Mouse (Mus musculus): ENCODE measurements at regions not wholly inside any gene's neighbourhood (a gene's known extent, or its start where the extent isn't known, plus 50 kb on each side); places are given as distances from the start of the nearest gene placed in this dataset.

DNA sequence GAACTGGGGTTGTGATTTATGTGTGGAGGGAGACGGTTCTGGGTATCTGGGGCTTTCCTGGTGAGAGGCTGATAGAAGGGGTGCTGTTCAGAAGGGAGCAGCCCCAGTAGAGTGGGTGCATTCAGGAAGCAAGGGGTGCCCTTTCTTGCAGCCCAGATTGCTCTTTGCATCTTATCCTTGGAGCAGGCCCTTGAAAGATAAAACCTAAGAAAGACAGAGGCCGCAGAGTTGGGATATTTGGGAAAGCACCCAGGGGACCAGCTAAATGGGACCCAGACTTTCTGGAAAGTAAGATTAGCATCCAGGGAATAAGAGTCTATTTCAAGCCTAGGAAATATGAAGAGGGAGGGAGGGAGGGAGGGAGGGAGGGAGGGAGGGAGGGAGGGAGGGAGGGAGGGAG is 512.2 kb upstream of the Mki67 start:
- no peak overlapping the region for H3K9ac ChIP-seq
- 0 out of 2 replicates have a peak, but pooled peaks cover under 1% of the 10 kb centered on the region for H3K27me3 ChIP-seq (replicated peaks)
- 87% methylated on average over 2 of the region's 2 CpGs for WGBS

DNA sequence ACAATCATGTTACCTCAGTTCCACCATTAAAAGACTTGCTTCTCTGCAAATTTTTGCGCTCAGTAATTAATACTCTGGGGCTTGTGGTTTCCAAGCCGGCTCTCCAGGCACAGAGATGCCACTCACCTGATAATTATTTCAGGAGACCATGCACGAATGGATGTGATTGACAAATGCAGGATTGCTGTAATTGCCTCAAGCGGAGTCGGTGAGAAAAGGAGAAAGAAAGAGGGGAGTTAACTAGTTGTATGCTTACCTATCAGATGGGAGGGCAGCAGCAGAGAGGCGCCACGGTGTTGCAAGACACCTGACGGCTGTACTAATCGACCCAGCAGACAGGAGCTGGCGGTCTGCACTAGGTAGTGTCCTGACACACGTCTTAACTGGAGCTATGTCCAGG is 513.4 kb upstream of the Mki67 start:
- no peak overlapping the region for H3K4me2 ChIP-seq
- H3K27ac ChIP-seq: peak overlapping the region; percentile 53
- no peaks in the 10 kb centered on the region for H3K27me3 ChIP-seq (replicated peaks)
- H3K36me3 ChIP-seq (replicated peaks): no peaks in the 10 kb centered on the region
- ATAC-seq (replicated peaks): peak; percentile 74
- no peak overlapping the region for H3K9ac ChIP-seq
- H3K9me3 ChIP-seq: no peaks in the 10 kb centered on the region
- peaks cover 12% of the 10 kb centered on the region for H3K4me1 ChIP-seq
- no peak overlapping the region for H3K4me3 ChIP-seq
- WGBS: 33% methylated on average over 11 of the region's 11 CpGs

More for the DNA sequence above, 512.2 kb upstream of the Mki67 start:
- ATAC-seq (replicated peaks): no peak
- H3K27ac ChIP-seq: no peak overlapping the region
- H3K4me2 ChIP-seq: no peak overlapping the region
- H3K9me3 ChIP-seq: no peaks in the 10 kb centered on the region
- no peaks in the 10 kb centered on the region for H3K36me3 ChIP-seq (replicated peaks)
- H3K4me3 ChIP-seq: no peak overlapping the region
- H3K4me1 ChIP-seq: peaks cover 12% of the 10 kb centered on the region

DNA sequence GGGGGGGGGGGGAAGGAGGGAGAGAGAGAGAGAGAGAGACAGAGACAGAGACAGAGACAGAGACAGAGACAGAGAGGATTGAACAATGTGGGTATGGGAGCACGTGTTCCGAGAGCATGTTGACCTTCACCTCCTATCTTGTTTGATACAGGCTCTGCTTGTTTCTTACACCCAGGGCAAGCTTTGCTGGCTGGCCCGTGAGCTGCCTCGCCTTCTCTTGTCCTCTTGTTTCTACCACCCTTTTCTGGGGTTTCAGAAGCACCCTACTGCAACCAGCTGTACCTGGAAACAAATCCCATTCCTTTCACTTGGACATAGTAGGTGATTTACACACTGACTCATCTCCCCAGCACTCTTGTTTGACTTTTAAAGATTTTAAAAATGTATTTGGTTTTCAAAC is 516.0 kb upstream of the Mki67 start:
- H3K27ac ChIP-seq: no peak overlapping the region
- no peak for ATAC-seq (replicated peaks)
- no peaks in the 10 kb centered on the region for H3K9me3 ChIP-seq
- H3K27me3 ChIP-seq (replicated peaks): no peaks in the 10 kb centered on the region
- 86% methylated on average over 4 of the region's 4 CpGs for WGBS
- peaks cover 22% of the 10 kb centered on the region for H3K4me1 ChIP-seq
- H3K4me2 ChIP-seq: no peak overlapping the region
- H3K4me3 ChIP-seq: no peak overlapping the region
- no peaks in the 10 kb centered on the region for H3K36me3 ChIP-seq (replicated peaks)
- no peak overlapping the region for H3K9ac ChIP-seq

DNA sequence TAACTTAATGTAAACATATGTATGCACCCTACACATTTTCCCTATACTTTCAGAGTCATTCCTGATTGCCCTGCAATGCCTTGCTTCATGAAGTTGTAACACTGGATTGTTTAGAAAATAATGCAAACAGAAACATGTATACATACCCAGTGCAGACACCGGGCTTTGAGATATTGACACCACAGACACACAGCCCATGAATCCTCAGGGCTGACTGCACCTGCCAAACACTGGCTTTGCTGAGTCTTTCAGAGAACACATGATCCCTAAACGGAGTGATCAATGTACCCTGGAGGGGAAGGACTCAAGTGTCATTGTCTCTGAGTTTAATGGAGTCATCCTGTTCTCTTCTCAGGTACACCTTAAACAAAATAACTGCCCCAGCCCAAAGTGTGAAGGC is 519.4 kb upstream of the Mki67 start:
- H3K27me3 ChIP-seq (replicated peaks): no peaks in the 10 kb centered on the region
- ATAC-seq (replicated peaks): no peak
- H3K36me3 ChIP-seq (replicated peaks): no peaks in the 10 kb centered on the region
- H3K9me3 ChIP-seq: no peaks in the 10 kb centered on the region
- H3K9ac ChIP-seq: no peak overlapping the region
- peaks cover 15% of the 10 kb centered on the region for H3K4me1 ChIP-seq
- H3K27ac ChIP-seq: no peak overlapping the region
- no peak overlapping the region for H3K4me2 ChIP-seq
- 63% methylated on average over 2 of the region's 2 CpGs for WGBS
- no peak overlapping the region for H3K4me3 ChIP-seq

DNA sequence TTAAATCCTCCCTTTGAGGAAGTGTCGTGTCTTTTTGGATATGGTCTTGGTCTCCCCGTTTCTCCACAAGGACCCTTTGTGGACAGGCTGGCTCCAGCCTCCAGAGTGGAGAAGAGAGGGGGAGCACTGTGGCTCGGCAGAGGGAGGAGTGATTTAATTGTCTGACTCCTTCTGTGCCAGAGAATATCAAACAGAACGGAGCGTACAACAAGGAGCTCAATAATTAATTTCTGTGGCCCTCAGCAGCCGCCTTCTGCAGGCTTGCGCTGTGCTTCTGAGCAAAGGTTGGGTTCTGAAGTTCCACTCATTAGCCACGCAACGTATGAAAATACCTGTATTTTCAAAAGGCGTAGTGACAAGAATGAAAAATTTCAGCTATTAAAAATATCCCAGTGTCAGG is 520.2 kb upstream of the Mki67 start:
- no peak for ATAC-seq (replicated peaks)
- no peak overlapping the region for H3K9ac ChIP-seq
- peaks cover 15% of the 10 kb centered on the region for H3K4me1 ChIP-seq
- no peak overlapping the region for H3K4me3 ChIP-seq
- WGBS: 39% methylated on average over 10 of the region's 10 CpGs
- 0 out of 2 replicates have a peak overlapping the region, but pooled peaks have one; percentile 33 for H3K27ac ChIP-seq
- no peaks in the 10 kb centered on the region for H3K27me3 ChIP-seq (replicated peaks)
- H3K4me2 ChIP-seq: no peak overlapping the region
- no peaks in the 10 kb centered on the region for H3K36me3 ChIP-seq (replicated peaks)
- no peaks in the 10 kb centered on the region for H3K9me3 ChIP-seq

DNA sequence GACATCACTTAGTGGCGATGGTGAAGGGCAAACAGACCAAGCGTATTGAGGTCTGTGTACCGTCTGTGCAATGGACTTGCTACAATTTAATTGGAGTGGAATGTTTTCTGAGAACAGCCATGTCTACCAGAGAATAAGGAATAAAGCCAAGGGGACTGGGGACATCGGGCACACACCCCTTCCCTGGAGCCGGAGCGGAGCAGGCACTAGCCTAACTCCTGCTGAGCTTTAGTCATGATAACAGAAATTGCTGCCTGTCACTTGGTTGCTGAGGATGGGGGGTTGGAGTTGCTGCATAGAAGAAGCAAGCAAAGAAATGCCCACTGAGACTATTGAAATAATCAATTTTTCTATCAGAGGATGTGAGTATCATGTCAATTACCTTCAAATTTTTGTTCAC is 549.5 kb upstream of the Mki67 start:
- Histone ChIP-seq H3K9me3 (no peaks in the 10 kb centered on the region), H3K27ac (no peak overlapping the region), H3K9ac (no peak overlapping the region), H3K4me3 (no peak overlapping the region), H3K27me3 (replicated peaks) (0 out of 2 replicates have a peak, but pooled peaks cover 3% of the 10 kb centered on the region), H3K36me3 (replicated peaks) (no peaks in the 10 kb centered on the region), H3K4me2 (no peak overlapping the region), H3K4me1 (peaks cover 14% of the 10 kb centered on the region)
- ATAC-seq (replicated peaks): no peak
- WGBS: 36% methylated on average over 6 of the region's 6 CpGs

DNA sequence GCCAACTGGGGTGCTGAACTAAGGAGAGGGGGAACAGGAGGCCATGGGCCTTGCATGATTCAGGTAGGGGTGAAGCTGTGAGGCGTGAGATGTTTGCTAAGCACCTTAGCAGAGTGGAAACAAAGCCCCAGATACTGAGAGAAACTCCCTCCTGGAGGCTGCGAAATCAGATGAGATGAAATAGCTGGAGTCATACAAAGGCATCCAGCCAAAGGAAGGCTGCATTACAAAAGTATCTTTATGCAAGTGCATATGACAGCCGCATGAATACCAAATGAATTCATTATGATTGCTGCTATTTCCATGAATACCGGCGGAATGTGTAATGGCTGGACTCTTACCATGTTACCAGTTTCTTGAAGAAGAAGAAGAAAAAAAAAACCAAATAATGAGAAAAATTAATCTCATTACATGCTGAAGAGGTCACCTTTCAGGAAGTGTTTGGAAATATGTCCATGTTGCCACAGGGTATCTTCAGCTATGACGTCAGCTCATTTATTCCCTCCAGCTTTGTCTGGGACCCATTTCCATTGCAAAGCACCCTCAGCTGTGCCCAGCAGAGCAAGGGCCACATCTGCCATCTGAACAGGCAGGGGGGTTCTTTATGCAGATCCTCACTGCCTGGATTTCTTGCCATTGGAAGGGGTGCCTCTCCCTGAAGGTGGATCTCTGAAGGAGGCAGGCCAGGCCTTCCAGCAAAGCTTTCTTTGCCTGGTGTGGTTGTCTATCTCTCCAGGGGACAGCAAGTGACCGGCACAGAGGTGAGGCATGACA is 551.7 kb upstream of the Mki67 start:
- Histone ChIP-seq H3K9me3 (no peaks in the 10 kb centered on the region), H3K27ac (peak overlapping the region; percentile 73), H3K4me3 (no peak overlapping the region), H3K4me2 (no peak overlapping the region), H3K4me1 (peaks cover 14% of the 10 kb centered on the region), H3K9ac (no peak overlapping the region), H3K27me3 (replicated peaks) (0 out of 2 replicates have a peak, but pooled peaks cover 3% of the 10 kb centered on the region), H3K36me3 (replicated peaks) (no peaks in the 10 kb centered on the region)
- ATAC-seq (replicated peaks): peak; percentile 42; the same call in 1 of the 2 replicates
- 32% methylated on average over 7 of the region's 7 CpGs for WGBS

DNA sequence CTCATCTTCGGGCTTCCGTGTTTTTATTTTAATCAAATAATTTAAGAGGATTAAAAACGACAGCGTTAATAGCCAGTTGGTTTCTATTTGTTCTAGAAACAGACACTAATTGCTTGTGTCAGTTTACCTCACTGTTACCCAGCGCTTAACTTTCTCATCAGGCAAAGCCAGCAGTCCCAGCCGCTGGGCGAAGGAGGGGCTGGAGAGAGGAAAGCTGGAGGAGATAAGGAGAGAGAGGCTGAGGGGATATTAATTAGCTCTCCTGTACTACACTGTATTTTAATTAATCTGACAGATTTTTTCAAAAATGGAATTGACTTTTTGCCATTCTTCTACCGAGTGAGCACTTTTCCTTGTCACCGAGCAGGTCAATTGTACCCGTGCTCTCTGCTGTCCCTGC is 559.5 kb upstream of the Mki67 start:
- Histone ChIP-seq H3K4me1 (peaks cover 3% of the 10 kb centered on the region; the same call in 1 of the 2 replicates), H3K4me2 (no peak overlapping the region), H3K9ac (no peak overlapping the region), H3K27me3 (replicated peaks) (no peaks in the 10 kb centered on the region), H3K4me3 (no peak overlapping the region), H3K36me3 (replicated peaks) (no peaks in the 10 kb centered on the region), H3K9me3 (no peaks in the 10 kb centered on the region), H3K27ac (no peak overlapping the region)
- no peak for ATAC-seq (replicated peaks)
- 44% methylated on average over 10 of the region's 10 CpGs for WGBS

DNA sequence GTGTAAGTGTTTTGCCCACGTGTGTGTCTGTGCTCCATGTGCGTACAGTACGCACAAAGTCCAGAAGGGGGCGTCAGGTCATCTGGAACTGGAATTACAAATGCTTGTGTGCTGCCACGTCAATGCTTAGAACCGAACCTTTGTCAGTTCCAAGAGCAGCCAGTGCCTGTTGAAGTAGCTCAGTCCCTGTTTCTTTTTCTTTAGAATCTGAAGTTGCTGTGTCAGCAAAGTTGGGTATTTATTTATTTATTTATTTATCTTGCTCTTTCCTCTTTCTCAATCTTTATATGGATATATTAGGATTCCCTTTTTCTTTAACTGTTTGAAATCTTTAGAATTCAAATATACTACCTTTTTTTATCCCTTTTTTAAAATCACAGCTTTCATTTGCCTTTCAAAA is 567.6 kb upstream of the Mki67 start:
- no peaks in the 10 kb centered on the region for H3K27me3 ChIP-seq (replicated peaks)
- no peak for ATAC-seq (replicated peaks)
- H3K9ac ChIP-seq: no peak overlapping the region
- 87% methylated on average over 6 of the region's 6 CpGs for WGBS
- H3K4me2 ChIP-seq: no peak overlapping the region
- H3K4me1 ChIP-seq: no peaks in the 10 kb centered on the region
- H3K9me3 ChIP-seq: no peaks in the 10 kb centered on the region
- no peak overlapping the region for H3K27ac ChIP-seq
- no peaks in the 10 kb centered on the region for H3K36me3 ChIP-seq (replicated peaks)
- H3K4me3 ChIP-seq: no peak overlapping the region

DNA sequence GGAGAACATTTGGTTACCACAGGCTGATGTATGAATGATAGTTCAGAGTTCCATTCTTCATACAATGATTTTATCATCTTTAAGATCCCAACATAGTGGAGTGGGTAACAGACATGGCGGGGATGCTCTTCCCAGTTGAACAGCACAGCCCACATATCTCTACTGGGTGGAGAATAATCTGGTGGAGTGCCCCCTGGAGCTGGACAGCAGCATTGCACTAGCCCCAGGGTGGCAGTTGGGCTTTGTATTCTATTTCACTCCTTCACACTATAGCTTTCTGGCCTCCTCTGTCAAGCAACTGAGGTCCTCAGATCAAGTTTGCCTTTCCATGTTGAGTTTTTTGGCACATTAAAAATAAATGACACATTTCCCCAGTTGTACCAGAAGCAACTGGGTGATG is 569.4 kb upstream of the Mki67 start:
- no peaks in the 10 kb centered on the region for H3K9me3 ChIP-seq
- H3K27ac ChIP-seq: no peak overlapping the region
- H3K4me2 ChIP-seq: no peak overlapping the region
- ATAC-seq (replicated peaks): no peak
- H3K4me1 ChIP-seq: no peaks in the 10 kb centered on the region
- no peak overlapping the region for H3K9ac ChIP-seq
- H3K36me3 ChIP-seq (replicated peaks): no peaks in the 10 kb centered on the region
- H3K27me3 ChIP-seq (replicated peaks): no peaks in the 10 kb centered on the region
- no peak overlapping the region for H3K4me3 ChIP-seq
- 88% methylated on average over 1 of the region's 1 CpGs for WGBS

DNA sequence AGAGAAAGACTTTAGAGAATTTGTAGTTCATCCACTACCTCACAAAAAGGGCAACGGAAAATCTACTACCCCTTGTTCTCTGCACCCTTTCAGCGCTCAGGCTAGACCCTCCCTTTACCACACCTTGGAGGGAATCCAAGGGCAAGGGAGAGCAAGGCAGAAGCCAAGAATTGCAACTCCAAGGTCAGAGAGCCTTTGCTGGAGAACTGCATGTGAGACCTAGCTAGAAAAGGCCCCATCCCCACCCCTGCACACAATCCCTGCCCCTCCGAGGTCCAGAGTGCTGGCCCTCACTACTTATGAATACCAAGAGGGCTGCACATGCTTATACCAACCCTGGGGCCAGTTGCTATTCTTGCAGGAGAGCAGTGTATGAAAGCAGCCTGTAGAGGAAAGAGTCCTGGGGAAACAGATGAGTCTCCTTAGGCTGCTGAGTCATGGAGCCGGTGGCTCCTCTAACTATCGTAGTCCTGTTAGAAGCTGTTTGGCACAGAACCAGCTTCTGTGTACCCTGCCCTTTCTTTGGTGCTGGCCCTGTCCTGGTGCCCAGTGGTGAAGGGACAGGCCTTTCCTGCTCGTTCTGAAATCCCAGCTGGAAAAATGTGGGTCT is 577.5 kb upstream of the Mki67 start:
- Histone ChIP-seq H3K9me3 (no peaks in the 10 kb centered on the region), H3K27ac (no peak overlapping the region), H3K27me3 (replicated peaks) (no peaks in the 10 kb centered on the region), H3K4me1 (no peaks in the 10 kb centered on the region), H3K4me3 (no peak overlapping the region), H3K9ac (no peak overlapping the region), H3K4me2 (no peak overlapping the region), H3K36me3 (replicated peaks) (no peaks in the 10 kb centered on the region)
- no peak for ATAC-seq (replicated peaks)
- WGBS: 73% methylated on average over 6 of the region's 6 CpGs

DNA sequence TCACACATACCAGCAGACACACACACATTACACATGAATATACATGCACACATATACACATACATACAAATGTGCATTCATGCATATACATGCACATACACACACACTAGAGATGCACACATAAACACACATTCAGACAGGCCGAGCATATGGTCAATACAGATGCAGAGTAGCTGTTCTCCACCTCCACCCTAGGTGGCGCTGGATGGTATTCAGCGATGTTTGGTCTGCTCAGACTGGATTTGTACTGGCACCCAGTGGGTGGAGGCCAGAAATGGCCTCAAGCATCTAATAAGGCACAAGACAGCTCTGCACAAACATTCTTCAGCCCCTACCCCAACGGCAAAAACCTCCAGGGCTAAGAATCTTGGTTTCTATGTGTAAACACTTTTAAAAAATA is 578.3 kb upstream of the Mki67 start:
- no peaks in the 10 kb centered on the region for H3K27me3 ChIP-seq (replicated peaks)
- H3K4me2 ChIP-seq: no peak overlapping the region
- H3K9me3 ChIP-seq: no peaks in the 10 kb centered on the region
- 39% methylated on average over 4 of the region's 4 CpGs for WGBS
- no peak for ATAC-seq (replicated peaks)
- H3K27ac ChIP-seq: no peak overlapping the region
- H3K36me3 ChIP-seq (replicated peaks): no peaks in the 10 kb centered on the region
- no peak overlapping the region for H3K9ac ChIP-seq
- H3K4me3 ChIP-seq: no peak overlapping the region
- H3K4me1 ChIP-seq: no peaks in the 10 kb centered on the region
